Mouse (Mus musculus) embryo, embryonic 11.5 days (tissue): ENCODE data around the gene Mbd6.
"Not testable (repeated sequence)": the region's sequence is repeated elsewhere in the genome, so short reads cannot be mapped to it uniquely, and the experiment has no call there.

Experiments
- DNase-seq: peaks from one replicate; pipeline ENCODE4 v3.0.0-alpha.2; 2012; ENCODE audit warnings: low read depth, low spot score

Gene Mbd6

DNA sequence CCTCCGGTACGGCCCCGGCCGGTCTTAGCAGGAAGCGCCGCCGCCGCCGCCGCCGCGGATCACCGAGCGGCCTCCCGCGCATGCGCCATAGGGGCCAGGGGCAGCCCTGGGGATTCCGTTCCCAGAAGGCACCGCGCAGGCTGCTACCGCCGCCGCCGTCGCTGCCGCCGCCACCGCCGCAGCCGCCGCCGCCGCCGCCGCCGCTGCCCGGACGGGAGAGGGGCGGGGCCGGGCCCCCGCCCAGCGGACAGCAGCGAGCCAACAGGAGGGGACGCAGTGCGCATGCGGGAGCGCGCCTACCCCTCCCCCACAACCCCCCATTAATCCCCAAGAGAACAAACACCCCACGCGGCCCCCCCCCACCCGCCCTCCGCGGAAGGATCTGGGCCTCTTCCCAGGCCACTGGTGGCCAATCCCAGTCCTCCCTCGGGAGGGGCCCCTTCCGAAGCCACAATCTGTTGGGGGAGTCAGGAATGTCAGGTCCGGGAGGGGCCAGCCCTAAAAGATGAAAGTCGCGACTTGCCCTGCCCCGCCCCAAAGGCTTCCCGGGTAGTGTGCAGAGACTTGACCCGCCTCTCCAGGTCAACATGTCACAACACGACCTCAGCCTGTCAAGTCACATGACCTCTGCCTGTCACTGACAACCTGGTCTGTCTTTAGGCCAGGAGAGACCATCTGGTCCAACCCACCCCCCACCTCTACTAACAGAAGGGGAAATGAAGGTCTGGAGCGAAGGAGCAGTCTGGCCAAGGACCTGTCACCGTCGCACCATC, at the start of gene Mbd6:
TSS of gene Mbd6 (minus strand) at position 219 of the 773 bp plus-strand sequence.
- peak; percentile 74 for DNase-seq

DNA sequence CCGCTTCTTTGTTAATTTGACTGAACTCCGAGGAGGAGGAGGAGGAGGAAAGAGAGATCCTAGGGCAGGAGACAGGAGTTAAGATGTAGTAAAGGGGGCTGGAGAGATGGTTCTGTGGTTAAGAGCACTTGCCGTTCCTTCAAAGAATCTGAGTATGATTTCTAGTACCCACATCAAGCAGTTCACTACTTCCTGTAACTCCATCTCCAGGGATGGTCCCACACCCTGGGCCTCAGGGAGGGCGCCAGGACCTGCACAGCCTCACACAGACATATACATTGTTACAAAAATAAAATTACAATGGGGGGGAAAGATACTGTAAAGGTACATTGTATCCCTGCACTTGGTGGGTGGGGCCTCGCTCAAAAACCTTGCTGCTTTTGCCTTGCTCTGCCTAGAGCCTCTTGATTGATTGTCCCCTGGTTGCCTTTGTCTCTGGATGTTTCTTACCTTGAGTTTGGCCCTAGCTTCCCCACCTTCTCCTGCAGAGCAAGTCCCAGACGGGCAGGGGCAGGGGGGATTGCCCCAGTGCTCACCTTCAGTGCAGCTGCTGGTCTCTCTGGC, 48.8 kb upstream of the Mbd6 start:
- DNase-seq = no peak

DNA sequence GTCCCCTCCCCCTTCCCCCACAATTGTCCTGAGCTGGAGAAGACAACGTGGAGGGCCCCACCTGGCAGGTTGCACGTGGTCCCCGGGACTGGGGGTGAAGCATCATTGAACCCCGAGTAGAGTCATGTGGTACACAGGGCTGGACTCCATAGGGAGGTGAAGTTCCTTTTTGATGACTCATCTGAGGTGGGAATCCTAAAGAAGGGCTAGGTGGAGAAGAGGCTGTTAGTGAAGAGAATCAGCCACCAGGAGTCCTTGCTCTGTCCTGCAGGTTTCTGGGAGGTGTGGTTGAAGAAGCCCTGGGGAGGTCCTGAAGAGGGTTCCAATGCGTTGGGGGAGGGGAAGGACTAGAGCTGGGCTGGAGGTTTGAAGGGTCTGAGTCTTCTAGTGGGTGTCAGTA, 48.1 kb upstream of the Mbd6 start:
- DNase-seq = no peak

DNA sequence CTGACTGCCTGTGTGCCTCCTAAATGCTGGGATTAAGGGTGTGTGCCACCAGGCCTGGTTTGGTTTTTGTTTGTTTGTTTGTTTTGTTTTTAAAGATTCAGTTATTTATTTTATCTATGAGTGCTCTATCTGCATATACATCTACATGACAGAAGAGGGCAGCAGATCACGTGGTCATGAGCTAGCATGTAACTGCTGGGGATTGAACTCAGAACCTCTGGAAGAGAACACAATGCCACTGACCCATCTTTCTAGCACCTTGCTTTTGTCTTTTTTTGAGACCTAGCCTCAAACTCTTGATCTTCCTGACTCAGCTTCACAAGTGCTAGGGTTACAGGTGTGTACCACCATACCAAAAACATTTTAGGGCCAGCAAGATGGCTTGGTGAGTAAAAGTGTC, 46.5 kb upstream of the Mbd6 start:
- no peak for DNase-seq

DNA sequence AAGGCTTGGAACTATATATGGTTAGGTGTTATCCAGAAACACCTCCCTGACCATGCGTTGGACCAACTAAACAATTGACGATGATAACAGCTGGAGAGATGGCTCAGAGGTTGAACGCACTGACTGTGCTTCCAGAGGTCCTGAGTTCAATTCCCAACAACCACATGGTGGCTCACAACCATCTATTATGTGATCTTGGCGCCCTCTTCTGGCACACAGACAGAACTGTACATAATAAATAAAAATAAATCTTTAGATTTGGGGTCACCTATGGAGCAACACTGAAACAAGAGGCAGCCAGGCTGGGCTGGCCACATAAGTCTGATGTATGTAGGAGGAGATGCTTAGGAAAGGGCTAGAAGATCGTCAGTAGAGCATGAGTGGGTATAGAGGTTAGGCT, 44.3 kb upstream of the Mbd6 start:
- DNase-seq = no peak

DNA sequence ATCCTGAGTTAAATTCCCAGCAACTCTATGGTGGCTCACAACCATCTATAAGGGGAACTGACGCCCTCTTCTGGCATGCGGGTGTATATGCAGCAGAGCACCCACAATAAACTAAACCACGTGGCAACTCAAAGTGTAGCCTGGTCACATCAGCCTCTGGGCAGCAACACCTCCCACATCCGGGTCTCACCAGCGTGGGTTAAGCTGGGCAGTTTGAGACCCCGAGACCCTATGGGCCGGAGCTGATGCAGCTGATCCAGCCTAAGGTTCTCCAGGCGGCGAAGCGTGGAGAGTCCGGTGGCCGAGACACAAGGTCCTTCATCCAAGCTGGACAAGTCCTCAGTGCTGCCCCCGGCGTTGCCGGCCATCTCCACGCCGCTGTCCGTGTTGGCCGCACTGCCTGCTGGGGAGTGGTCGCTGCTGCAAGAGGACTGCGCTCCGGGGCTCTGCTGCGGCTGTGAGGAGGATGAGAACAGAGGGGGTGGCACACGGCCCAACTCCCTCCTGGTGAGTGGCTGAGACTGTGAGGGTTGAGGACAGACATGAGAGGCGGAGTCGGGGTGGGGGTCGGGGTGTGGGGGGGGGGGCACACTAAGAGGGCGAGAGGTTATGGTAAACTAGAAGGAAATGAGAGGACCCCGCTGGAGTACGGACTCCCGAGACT, 43.5 kb upstream of the Mbd6 start:
- DNase-seq = no peak

DNA sequence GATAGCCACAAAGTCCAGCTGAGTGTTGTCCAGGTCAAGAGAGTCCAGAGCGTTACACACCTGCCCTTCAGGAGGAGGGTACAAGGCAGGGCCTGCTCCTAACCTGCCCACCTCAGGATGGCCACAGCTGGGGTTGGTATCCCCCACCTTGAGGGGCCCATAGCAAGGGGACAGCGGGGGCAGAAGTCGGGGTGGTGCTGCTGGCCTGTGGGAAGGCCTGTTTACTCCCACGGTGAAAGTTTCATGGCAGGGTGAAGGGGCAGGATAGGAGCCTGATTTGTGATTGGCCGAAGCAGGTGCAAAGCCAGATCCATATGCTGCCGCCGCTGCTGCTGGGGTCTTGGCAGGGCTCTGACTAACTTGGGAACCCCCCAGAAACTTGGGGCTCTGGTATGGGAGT, 41.4 kb upstream of the Mbd6 start:
- no peak for DNase-seq

DNA sequence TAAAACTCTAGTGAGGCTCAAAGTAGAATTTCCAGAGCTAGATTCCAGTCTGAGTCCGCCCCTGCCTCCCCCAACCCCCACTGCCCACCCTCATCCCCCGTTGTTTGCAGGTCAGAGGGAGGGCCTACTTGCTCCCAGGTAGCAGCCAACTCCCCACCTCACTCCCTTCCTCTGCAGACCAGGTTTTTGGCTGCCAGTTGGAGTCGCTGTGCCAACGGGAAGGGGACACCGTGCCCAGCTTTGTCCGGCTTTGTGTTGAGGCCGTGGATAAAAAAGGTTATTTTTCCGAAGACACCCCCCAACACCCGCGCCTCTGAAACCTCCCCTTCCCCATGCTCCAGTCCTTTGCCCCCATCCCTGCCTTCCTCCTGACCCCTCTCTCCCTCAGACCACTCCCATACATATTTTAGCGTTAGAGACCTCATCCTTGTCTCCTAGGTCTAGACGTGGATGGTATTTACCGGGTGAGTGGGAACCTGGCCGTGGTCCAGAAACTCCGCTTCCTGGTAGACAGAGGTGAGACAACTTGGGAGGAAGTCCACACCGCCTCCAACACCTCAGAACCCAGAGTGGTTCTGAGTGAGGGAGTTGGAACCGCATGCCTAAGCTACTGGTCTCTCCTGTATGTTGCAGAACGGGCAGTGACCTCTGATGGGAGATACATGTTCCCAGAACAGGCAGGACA, 38.8 kb upstream of the Mbd6 start:
- no peak for DNase-seq

DNA sequence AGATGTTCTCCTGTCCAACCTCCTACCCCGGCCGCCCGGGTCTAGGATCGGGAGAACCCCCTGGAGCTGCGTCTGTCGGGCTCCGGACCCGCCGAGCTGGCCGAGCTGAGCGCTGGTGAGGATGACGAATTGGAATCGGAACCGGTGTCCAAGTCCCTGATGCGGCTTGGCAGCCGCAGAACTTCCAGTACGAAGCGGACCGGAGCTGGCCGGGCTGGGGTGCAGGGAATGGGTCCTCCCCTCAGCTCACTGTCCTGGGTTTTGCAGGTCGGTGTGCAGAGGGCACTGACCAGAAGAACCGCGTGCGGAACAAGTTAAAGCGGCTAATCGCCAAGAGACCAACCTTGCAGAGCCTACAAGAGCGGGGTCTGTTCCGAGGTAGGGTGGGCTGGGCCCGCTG, 38.0 kb upstream of the Mbd6 start:
- no peak for DNase-seq

DNA sequence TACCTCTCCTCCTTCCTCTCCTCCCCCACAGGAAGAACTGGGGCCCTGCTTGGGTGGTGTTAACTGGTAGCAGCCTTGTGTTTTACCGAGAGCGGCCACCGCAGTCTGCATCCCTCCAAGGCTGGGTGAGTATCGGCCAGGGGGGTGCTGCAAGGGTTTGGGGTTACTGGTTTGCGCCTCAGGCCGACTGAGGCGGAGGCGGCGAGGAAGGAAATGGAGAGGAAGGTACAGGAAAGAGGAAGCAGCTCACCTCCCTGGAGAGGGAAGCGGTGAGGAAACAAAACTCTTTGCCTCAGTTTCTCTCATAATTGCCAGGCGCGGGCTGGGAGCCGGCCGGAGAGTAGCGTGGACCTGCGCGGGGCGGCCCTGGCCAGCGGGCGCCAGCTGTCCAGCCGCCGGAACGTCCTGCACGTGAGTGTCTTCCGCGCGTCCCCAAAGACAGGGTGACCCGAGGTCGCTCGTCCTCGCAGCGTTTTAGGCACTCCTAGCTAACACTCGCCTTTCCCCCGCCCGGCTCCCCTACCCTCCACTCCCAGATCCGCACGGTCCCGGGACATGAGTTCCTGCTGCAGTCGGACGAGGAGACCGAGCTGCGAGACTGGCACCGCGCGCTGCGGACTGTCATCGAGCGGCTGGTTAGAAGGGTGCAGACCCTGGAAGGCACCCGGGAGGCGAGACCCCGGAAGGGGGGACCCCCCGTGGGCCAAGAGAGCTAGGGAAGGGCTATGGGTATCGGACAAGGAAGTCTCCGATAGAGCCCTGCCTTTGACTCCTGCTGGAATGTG, 37.4 kb upstream of the Mbd6 start:
- no peak for DNase-seq

DNA sequence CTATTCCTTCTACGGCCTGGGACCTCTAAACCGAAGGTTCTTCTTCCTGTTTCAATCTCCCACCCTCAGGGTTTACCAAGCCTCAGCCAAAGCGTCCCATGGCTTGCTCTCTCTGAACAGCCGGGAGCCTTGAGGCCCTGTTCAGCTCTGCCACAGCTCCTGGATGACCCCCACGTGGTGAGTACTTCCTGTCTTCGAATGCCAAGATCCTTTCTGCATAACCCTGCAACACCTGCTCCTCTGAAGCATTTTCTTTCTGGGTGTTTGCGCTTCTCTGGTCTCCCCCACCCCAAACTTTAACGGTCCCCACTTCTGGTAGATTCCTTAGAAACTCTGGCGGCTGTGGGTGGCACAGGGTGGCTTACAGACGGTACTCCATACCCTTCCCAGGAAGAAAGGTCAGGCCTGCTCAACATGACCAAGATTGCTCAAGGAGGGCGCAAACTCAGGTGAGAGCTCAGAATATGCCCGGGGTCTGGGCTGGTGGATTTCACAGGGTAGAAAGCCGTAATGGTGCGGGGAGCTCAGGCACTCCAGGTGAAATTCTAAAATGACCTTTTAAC, 36.7 kb upstream of the Mbd6 start:
- DNase-seq = no peak

DNA sequence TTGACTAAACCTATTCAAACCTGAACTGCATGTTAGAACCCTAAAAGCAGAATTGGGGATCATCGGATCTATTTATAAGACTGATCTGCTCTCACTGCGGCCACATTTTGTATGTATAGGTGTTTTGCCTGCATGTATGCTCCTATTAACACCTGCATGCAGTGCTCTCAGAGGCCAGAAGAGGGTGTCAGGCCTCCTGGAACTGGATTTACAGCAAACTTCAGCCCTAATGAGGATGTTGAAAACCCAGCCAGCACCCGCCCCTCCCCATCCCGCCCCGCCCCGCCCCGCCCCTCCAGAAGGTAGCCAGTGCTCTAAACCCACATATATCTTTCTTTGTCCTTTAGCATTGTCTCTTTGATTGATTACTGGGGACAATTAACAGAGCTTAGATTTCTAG, 35.7 kb upstream of the Mbd6 start:
- no peak for DNase-seq

DNA sequence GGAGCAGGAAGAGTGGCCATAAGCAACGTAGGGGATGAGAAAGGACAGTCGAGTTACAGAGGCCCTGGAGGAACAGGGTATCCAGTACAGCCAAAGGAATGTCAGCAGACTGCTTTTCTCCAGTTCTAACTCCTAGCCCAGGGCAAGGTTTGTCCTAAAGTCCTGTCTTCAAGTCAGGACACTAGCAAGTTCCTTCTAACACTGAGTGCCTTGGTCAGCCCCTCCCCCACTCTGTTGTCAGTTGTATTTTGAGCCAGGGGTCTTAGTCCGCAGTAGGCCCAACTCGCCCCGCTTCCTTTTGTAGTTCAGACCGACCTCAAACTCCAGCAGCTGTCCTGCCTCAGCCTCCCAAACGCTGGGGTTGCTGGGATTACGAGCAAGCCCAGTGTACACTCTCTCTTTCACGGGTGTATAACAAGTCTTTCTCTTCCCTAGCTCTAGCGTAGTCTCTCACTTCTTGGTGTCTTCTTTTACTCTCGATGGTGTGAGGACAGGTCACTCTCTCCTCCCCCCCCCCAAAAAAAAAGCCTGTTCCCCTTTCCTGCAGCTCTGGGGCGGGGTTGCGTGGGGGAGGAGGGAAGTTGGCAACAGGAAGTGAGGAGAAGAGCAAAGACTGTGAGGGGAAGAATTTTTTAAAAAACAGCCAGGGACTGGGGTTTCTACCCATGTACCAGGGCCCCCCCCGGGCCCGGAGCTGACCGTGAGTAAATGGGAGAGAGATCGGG, 34.5 kb upstream of the Mbd6 start:
- no peak for DNase-seq

DNA sequence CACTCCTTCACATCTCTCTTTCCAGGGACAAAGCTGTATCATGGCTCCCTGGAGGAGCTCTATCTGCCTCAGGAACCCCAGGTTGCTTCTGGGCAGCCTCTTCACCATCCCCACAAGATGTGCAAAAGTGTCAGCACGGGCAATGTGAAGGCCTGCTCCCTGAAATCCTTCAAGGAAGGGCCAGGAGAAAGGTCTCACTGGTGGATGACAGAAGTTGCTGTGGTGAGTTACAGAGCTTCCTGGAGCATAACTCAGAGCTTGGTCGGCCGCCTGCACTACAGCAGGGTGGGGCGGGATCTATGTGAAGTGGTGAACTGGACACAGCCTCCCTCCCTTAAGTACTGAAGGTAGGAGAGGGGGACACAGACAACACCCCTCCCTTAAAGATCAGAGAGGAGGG, 33.9 kb upstream of the Mbd6 start:
- no peak for DNase-seq

DNA sequence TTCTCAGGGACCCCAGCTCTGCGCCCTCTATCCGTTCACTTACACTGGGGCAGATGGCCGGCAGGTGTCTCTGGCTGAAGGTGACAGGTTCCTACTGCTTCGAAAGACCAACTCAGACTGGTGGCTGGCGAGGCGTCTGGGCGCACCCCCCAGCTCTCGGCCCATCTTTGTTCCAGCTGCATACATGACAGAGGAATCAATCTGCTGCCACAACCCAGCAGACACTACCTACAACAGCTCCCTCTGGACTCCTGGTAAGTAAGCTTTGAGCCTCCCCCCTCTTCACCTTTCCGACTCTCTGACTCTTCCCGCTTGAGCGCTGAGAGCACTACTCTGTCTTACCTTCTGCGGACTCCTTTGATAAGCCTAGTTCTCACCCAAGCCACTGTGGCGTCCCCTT, 33.4 kb upstream of the Mbd6 start:
- DNase-seq = no peak

DNA sequence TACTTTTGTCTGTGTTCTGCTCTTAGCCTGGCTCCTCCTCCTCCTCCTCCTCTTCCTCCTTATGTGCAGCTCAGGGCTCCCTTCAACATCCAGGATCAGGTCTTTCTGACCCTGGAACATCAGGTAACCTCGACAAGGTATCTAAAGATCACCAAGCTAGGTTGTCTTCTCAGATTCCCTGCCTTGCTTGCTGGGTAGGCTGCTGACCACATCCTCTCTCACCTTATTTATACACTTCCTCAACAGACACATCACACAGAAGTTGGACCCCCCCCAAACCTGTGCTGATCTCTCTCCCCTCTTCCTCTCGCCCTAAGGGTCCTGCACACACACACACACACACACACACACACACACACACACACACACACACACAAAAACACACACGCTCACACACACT, 32.8 kb upstream of the Mbd6 start, which contains the start of gene Arhgap9:
TSS of gene Arhgap9 (plus strand) at position 344 of the 400 bp plus-strand sequence.
- no peak for DNase-seq

DNA sequence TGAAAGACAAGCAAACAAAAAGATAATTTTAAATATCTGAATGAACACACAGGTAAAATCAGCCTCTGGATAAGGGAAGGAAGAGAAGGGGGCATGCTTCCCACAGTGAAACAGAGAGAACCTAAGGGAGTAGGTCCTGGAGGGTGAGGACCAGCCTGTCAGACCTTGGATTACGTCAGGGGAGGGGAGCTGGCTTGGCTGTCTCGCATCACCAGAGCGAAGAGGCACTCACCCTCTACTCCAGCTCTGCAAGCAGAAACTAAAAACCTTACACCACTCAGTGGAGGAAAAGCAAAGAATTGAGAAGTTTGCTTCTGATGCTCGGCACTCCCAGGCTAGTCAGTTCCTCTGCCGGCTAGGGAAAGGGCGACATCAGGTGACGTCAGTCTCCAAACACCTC, 31.2 kb upstream of the Mbd6 start:
- no peak for DNase-seq

DNA sequence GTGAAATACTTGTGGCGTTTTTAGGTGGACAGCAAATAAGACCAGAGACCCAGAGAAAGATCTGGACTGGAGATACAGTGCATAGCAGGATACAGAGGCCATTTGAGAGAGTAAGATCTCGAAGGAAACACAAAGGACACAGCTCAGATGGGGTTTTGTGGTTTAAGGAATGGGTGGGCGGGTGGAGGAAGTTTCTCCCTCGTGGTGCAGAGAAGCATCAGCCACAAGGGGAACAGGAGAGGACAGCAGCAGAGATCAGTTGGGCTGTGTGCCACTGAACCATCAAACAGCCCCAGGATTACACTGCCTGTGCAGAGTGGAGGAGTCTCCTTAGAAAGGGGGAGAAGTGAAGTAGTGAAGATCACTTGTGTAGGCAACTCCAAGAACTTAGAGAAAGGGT, 29.2 kb upstream of the Mbd6 start:
- DNase-seq = no peak

DNA sequence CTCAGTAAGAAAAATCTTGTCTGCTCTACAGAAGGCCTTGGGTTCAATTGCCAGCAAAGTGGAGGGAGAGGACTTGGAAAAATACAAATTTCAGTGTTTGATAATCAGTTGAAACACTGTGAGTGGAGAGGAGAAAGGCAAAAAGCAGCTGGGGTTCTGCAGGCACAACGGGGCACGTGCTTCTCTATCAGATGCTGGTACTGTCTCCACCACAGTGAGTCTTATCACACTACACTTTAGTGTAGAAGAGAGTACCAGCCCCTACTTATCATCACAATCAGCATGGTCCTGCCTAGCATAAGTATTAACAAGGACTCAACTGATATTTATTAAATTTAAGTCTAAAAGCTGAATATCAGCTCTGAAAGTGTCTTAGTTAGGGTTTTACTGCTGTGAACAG, 28.5 kb upstream of the Mbd6 start:
- no peak for DNase-seq

DNA sequence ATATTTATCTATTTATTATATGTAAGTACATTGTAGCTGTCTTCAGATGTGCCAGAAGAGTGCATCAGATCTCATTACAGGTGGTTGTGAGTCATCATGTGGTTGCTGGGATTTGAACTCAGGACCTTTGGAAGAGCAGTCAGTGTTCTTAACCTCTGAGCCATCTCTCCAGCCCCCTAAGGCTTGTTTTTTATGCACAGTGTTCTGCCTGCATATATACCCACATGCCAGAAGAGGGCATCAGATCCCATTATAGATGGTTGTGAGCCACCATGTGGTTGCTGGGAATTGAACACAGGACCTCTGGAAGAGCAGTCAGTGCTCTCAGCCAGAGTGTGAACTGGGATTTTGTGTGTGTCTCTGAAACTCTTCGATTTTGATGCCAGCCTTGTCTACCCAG, 26.1 kb upstream of the Mbd6 start:
- not testable (repeated sequence) for DNase-seq

DNA sequence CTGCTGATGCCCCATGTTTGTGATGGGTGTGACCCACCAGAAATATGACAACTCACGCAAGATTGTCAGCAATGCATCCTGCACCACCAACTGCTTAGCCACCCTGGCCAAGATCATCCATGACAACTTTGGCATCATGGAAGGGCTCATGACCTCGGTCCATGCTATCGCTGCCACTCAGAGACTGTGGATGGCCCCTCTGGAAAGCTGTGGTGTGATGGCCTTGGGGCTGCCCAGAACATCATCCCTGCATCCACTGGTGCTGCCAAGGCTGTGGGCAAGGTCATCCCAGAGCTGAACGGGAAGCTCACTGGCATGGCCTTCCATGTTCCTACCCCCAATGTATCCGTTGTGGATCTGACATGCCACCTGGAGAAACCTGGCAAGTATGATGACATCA, 24.7 kb upstream of the Mbd6 start:
- DNase-seq = not testable (repeated sequence)
